Mouse (Mus musculus) cerebral cortex, adult 2 months (tissue): ENCODE results near the gene Ildr2.

Experiments used
- WGBS: fragments of 180-500 bp; shearing (Covaris S2); methylation state at CpG from one replicate; pipeline ENCODE4 v1.1.7; 2018; 5-methylcytosine and 5-hydroxymethylcytosine counted together

Ildr2 gene

DNA sequence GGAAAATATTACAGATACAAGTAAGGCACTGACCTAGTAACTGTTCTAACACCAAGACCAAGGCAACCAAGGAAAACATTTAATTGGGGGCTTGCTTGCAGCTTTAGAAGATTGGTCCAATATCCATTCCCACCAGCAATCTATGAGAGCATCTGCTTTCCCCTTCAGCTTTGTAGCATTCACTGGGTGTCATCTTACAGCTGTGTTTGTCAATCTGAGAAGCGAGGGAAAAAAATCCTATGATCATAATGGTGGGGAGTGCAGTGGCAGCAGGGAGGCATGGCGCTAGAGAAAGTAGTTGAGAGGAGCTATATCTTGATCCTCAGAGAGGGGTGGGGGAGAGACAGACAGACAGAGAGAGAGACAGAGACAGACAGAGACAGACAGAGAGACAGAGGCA is 88.1 kb downstream of the Ildr2 start:
- 78% methylated on average over 2 of the region's 2 CpGs for WGBS

DNA sequence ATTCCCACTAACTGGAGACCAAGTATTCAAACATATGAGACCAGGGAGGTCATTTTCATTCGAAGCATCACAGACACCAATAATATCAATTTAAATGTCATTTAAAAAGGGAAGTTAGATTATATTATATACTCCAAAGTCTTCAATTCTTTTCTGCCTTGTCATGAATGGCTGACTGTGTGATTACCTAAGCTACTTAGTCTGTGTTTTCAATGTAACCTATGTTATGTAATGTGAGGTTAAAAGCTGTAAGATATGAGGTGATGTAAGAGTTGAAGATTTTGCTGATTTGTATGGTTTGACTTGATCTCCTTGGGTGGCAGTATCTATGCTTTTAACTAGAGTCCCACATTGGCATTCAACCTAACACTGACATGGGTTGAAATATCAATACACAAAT is 88.6 kb downstream of the Ildr2 start:
- WGBS: 94% methylated on average over 1 of the region's 1 CpGs

DNA sequence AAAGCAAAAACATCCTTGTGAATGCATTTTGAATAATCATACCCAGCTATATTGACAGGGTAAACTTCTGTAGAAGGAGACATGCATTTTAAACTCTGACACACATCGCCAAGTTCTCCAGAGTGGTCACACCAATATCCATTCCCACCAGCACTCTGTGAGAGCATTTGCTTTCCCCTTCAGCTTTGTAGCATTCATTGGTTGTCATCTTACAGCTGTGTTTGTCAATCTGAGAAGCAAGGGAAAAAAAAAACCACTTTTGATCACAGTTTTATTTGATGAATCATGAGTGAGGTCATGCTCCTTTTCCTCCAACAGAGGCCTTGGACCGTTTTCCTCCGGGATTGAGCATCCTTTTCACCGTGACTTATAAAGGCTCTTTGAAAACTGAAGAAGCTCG is 89.6 kb downstream of the Ildr2 start:
- 53% methylated on average over 5 of the region's 5 CpGs for WGBS

DNA sequence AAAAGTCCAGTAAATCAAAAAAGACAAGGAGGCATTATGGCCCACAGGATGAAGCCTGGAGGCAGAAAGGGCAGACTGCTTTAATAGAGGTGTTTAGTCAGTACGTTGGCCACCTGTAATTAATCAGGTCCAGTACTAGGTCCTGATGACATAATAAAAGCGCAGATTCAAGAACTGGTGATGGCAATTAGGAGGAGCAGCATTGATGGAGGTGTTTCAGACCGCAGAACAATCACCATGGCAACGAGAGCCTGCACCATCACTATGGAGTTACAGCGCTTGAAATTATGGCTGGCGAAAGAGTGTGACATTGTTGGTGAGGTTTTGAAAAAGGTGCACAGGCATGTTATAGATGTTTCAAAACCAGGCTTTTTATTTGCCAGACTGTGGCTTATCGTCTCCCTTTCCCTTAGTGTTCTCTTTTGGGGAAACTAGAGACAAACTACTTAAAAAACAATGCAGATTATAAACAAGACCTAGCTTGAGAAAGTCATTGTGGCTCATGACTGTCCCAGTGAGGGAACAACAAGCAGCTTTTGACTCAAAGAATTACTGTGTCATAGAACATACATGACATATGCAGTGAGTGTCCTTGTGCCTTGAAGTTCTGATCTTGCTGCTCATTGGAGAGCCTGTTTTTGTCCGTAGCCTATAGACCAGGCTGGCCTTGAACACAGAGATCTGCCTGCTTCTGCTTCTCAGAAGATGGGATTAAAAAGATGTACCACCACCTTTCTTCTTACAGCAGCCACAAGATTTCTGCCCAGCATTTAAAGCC is 90.5 kb downstream of the Ildr2 start:
- 53% methylated on average over 8 of the region's 8 CpGs for WGBS

DNA sequence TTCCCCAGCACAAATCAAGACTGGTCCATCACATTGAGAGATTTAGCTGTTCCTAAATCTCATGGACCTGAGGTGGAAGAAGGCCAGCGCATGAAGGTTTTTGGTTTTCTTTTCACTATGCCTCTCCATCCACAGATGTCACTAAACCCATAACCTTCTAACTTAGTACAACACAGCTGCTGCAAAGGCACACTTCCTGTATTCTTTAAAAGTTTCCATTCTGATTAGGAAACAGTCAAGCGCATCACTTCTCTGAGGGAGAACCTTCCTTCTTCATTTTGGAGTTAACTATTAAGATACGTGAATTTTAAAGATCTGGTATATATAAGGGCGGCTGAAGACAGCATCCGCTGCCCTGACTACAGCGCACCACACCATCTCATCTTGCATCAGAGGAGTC is 91.7 kb downstream of the Ildr2 start:
- 96% methylated on average over 6 of the region's 6 CpGs for WGBS

DNA sequence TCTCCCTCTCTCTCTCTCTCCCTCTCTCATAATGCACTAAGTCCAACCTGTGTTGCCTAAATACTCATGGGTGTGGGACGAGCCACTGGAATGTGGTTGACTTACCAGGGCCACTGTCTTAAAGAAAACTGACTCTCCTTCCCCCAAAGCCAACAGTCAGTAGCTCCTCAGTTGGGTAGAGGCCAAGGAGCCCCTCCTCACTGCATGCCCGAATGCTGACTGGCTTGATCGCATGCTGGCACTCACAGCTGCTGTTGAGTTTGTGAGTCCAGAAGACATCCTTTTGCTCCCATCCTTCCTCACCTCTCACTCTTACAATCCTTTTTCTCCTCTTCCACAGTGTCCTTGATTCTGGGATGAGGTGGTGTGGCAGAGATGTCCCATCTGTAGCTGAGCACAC is 93.0 kb downstream of the Ildr2 start:
- WGBS: 78% methylated on average over 3 of the region's 3 CpGs

DNA sequence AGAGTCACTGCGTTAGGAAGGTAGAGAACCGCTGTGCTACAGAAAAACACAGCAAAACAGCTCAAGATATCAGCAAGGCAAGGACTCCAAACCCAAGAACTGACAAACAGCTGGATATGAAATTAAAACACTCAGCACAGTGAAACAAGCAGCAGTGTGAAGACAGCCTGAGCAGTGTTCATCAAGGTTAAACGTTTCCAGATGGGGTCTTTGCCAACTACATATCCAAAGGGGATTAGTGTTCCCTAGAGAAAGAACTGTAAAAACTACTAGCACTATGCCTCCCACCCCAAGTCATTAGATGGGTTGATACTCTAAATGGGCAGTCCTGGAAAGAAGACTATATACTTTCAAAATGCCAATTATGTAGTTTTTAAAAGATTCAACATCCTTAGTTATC is 95.4 kb downstream of the Ildr2 start:
- 68% methylated on average over 3 of the region's 3 CpGs for WGBS

DNA sequence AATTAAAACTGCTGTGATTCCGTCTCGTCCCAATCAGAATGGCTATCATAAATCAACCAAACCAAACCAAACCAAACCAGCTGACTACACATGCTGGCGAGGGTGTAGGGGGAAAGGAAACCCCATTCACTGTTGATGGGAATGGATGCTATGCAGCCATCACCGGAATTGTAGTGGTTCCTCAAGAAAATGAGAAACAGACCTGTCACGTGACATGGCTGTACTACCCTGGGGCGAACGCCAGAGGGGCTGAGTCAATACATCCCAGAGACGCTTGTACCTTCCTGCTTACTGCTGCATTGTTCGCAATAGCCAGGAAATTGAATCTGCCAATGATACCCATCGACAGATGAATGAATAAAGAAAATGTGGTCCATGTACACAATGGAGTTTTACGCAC is 95.8 kb downstream of the Ildr2 start:
- WGBS: 86% methylated on average over 11 of the region's 11 CpGs

DNA sequence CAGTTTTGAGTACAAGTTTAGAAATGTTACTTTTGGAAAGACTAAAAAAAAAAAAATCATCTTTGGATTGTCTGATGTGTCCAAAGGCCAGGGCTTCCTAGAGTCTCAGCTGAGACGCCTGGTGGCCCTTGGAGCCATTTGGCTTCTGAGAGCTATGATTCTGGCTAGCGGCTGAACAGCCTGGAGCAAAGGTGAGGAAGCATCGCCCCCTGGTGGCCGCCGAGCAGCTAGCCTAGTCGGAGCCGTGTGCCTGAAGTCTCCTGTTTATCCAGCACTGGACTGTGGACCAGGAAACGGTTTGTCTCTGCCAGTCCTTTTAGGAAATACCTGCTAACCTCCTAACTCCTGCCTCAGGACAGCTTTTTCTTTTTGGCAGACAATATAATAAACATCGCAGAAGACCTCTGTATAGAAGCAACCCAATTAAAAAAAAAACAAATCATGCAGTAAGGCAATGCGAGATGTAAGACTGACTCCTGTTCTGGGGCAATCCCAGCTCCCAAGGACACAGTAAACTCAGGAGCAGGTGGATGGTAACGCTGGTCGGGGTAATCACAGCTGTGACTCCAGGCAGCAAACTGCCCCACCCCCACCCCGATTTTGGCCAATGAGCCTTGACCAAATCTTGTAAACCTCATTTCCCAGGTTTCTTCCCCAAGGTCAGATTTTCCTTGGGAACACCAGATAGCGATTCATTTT is 106.4 kb downstream of the Ildr2 start:
- 20% methylated on average over 14 of the region's 14 CpGs for WGBS

DNA sequence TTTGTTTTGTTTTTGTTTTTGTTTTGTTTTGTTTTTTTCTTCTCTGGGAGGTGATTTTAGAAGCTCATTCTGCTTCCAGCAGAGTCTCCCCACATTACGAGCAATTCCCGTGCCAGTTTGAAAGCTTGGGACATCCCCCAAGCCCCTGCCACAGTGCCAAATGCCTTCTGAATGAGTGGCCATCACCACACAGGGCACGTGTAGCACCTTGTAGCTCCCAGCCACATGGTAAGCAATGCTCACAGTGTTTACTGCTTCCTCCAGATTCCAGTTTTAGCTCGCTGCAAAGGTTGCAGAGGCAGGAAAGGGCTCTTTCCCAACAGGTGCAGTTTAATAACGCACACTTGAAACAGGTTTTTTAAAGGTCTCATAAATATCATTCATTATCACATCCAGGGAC is 107.0 kb downstream of the Ildr2 start:
- 62% methylated on average over 5 of the region's 5 CpGs for WGBS

DNA sequence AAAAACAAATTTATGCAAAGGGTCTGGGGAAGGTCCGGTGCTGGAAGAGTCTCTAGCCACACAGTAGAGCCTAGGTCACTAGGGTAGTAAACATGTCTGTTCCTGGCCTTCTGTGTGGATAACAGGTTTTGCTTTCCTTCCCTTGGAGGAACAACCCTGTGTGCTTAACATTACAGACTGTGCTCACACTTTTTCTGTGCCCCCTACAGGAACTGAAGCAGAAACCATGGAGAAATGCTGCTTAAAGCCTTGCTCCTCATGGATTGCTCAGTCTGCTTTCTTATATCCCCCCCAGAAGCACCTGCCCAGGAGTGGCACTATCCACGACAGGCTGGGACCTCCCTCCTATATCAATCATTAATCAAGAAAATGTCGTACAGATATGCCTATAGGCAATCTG is 107.9 kb downstream of the Ildr2 start:
- 84% methylated on average over 3 of the region's 3 CpGs for WGBS

DNA sequence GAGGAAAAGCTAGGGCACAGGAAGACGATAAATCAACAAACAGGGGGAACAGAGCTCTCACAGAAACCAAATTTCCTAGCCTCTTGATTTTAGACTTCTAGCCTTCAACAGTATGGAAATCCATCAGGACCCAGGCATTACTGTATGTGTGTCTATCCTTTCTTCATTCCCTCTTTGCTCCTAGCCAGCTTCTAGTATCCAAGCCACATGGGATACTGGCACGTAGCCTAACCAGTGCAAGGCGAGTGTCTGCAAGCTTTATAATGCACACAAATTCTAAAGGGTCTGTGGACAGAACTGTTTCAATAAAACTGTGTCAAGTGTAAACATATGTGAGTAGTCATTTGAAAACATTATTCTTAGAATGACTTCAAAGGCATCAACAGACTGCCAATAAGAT is 108.7 kb downstream of the Ildr2 start:
- WGBS: 84% methylated on average over 3 of the region's 3 CpGs
